Mouse (Mus musculus): ENCODE data around the gene Rex1bd.

GRCm38 (mm10) chr8:70503062-70503750, 3.3 kb downstream of the Rex1bd start:
- TF ChIP-seq CTCF (IDR thresholded peaks at IDR 0.05; ENCODE audit: extremely low read depth, insufficient read depth, low read length), result peak; percentile 41; the same call in 1 of the 2 replicates
- TF ChIP-seq POLR2A (IDR thresholded peaks at IDR 0.05; ENCODE audit: extremely low read depth, insufficient read depth, low read length), result no peak
